Mouse (Mus musculus) ovary, postnatal 36 days (tissue): Measurements from ENCODE around the gene Adamts2.

Experiments used
- DNase-seq: peaks from one replicate; pipeline ENCODE4 v3.0.0; 2022; ENCODE audit warnings: low spot score, mixed read lengths

The Adamts2 gene

DNA sequence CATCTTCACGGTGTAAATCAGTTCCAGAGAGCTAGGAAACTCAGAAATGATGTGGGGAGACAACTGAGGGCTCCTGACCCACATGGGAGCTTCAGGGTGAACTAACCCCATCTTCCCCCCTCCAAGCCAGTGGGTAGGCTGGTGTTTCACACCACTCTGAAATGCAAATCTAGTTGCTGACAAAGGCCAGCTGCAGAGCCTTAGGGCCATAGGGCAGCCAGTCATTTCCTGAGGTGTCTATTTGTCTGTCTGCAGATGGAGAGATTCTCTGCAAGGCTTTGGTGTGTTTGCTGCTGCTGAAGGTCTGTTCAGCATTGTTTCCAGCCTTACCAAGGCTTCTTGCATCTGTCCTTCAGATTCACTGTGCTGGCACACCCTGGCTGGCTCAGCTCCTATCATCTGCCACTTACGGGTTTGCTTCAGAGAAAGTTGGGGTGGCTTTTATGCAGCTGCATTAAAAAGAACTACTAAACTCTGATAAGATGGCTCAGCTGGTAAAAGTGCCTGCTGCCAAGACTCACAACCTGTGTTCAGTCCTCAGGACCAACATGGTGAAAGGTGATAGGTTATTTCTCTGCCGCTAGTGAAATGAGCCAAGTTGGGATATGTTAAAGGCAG lies 246.7 kb downstream of the Adamts2 start:
- no peak for DNase-seq

DNA sequence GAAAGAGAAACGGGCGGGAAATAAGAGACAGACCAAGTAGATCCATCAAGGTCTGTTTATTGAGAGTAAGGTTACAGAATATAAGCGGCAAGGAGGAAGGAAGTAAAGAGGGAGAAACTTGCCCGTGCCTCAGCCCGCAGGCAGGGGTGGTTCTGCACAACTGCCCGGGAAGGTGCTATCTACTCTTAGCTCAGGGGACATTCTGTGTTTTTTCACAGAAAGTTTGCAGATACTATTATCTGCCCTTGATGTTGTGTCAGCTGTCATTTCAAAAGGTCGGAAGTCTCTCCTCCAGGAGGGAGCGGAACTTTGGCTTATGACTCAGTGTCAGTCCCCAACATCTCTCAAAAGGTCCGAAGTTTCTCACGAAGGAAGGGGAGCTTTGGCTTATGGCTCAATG lies 247.4 kb downstream of the Adamts2 start:
- no peak for DNase-seq

DNA sequence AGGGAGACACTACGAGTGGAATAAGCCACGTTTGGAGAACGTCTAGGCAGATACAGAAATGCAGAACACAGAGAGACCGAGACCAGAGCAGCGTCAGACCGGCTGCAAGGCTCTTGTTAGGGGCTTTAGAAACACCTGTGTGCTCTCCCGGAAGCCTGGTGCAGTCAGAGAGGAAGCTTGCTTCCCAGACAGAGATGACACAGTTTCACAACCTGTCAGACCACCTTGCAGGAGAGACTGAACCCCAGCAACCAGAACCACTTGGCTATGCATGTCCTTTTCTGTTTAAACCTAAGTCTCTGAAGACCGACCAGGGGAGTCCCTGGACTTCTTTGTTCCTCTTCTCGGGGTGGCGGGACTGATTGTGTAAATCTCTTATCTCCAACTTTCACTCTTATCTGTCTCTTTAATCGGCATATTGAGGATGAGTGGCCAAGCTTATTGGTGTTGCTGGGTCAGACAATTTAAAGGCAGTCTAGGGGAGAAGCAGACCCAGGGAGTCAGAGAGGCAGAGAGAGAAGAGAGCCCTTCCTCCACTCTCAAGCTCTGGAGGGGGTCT lies 248.4 kb downstream of the Adamts2 start, which contains the start of gene Grm6:
Gene Grm6, plus strand, starts transcription at position 509 of the 559 bp plus-strand sequence.
- DNase-seq = no peak

DNA sequence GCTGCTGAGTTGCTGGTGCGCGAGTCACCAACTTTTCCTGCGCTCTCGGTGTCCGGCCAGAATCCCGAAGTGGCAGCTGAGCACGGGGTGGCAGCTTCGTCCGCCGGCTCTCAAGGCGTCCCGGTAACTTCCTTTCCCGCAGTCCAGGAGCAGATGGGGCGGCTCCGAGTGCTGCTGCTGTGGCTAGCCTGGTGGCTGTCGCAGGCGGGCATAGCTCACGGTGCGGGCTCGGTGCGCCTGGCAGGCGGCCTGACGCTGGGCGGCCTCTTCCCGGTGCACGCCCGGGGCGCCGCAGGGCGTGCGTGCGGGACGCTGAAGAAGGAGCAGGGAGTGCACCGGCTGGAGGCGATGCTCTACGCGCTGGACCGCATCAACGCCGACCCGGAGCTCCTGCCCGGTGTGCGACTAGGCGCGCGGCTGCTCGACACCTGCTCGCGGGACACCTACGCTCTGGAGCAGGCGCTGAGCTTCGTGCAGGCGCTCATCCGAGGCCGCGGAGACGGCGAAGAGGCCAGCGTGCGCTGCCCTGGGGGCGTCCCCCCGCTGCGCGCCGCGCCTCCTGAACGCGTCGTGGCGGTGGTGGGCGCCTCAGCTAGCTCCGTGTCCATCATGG lies 249.2 kb downstream of the Adamts2 start:
- DNase-seq = peak; percentile 14
